In genomic region chr12:40324819-40325218, GRCm38 (mm10) we compare ENCODE assay signal across 16 mouse cellular contexts.
"Had no signal": no experiment of that assay in that cellular context is flagged by ENCODE, and none has a peak within 500 bp of the region (broad histone marks: within the 10 kb centered on the region; RNA-seq: fewer than 3 reads in every experiment).

No protein-coding gene starts in this region.

- H3K4me1 ChIP-seq: liver, embryonic 13.5 days had no signal

- H3K4me3 ChIP-seq: limb, embryonic 12.5 days; liver, embryonic 13.5 days; lung, embryonic 15.5 days; megakaryocyte, embryonic 14.5 days had no signal

- H3K4me2 ChIP-seq: limb, embryonic 12.5 days; liver, embryonic 13.5 days; lung, embryonic 15.5 days; midbrain, embryonic 11.5 days had no signal

- H3K9me3 ChIP-seq: limb, embryonic 12.5 days; liver, embryonic 13.5 days; lung, embryonic 15.5 days; megakaryocyte, embryonic 14.5 days had no signal

- DNase-seq: kidney, postnatal 36 days; layer of hippocampus, adult 9-11 months; layer of hippocampus, postnatal 36 days; liver; liver, embryonic 13.5 days; liver, postnatal 0 days; lung, postnatal 14 days; right cerebral cortex, postnatal 25 days; thymus, postnatal 36 days had no signal

- ATAC-seq: liver, postnatal 0 days; midbrain, embryonic 16.5 days had no signal

- H3K27me3 ChIP-seq: limb, embryonic 12.5 days; liver, embryonic 13.5 days; lung, embryonic 15.5 days; megakaryocyte, embryonic 14.5 days had no signal

- H3K9ac ChIP-seq: limb, embryonic 12.5 days; liver, embryonic 13.5 days; liver, postnatal 0 days; lung, embryonic 15.5 days had no signal

- H3K36me3 ChIP-seq: liver, embryonic 13.5 days; lung, embryonic 15.5 days had no signal

- H3K27ac ChIP-seq: kidney, postnatal 0 days; limb, embryonic 12.5 days; liver, embryonic 13.5 days; lung, embryonic 15.5 days; macrophage had no signal
